Mouse (Mus musculus) testis, adult 2 months (tissue): ENCODE results near the gene Satb1. TPM values are rescaled to one million over a fixed set of nuclear protein-coding genes. Genes with fewer than 3 reads are reported as not detected.

Source experiments
- H3K27ac ChIP-seq: fragments of 200-500 bp; 2 replicates; pipeline ENCODE4 v1.5.1; 2012; ENCODE audit warnings: low read depth, low read length; ENCODE audit not compliant: control insufficient read depth, insufficient read depth
- H3K27me3 ChIP-seq: fragments of 200-500 bp; 2 replicates; pipeline ENCODE4 v1.6.1; 2012; ENCODE audit warnings: mild to moderate bottlenecking, low read length, moderate library complexity; ENCODE audit not compliant: control insufficient read depth, insufficient read depth
- H3K36me3 ChIP-seq: fragments of 200-500 bp; 2 replicates; pipeline ENCODE4 v1.6.1; 2012; ENCODE audit warnings: mild to moderate bottlenecking, low read length; ENCODE audit not compliant: control insufficient read depth, insufficient read depth
- H3K4me1 ChIP-seq: fragments of 200-500 bp; 2 replicates; pipeline ENCODE4 v1.6.1; 2012; ENCODE audit warnings: low read length; ENCODE audit not compliant: control insufficient read depth, insufficient read depth
- H3K4me3 ChIP-seq: fragments of 200-500 bp; 2 replicates; pipeline ENCODE4 v1.5.1; 2012; ENCODE audit warnings: low read depth, mild to moderate bottlenecking, low read length, moderate library complexity, mixed read lengths; ENCODE audit not compliant: control insufficient read depth
- CTCF ChIP-seq: fragments of 200-500 bp; IDR thresholded peaks from 2 replicates; pipeline ENCODE4 v1.5.1; 2012; ENCODE audit warnings: low read depth, mild to moderate bottlenecking, inconsistent platforms, low read length, moderate library complexity; ENCODE audit not compliant: control insufficient read depth, insufficient read depth, insufficient replicate concordance
- POLR2A ChIP-seq: fragments of 200-500 bp; IDR thresholded peaks from 2 replicates; pipeline ENCODE4 v1.6.1; 2012; ENCODE audit warnings: low read depth, mild to moderate bottlenecking, inconsistent platforms, low read length, moderate library complexity; ENCODE audit not compliant: control insufficient read depth
- polyA plus RNA-seq: library from polyadenylated mRNA; depleted of rRNA; stranded (reverse); fragments of >200 nt; gene quantifications from 2 replicates; pipeline ENCODE4 v1.2.3, GENCODE M21; 2012

The Satb1 gene
- polyA plus RNA-seq, 1 experiment: 1.0 TPM

DNA sequence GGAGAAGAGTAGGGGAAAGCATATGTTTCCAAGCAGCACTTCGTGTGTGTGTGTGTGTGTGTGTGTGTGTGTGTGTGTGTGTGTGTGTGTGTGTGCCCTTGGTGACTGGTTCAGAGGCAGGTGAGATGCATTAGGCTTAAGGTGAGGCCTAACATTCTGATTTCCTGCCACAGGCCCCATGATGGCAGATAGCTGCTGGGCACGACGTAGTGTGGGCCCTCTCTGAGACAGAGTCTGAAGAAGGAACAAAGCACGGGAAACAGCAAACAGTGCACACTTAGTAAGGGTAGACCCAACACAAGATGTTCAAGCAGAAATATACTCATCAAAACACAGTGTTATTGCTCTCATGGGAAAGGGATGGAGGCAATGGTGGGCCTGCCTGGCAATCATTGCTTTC lies 24.5 kb upstream of the Satb1 start:
- Histone ChIP-seq H3K4me3 (no peak overlapping the region), H3K27ac (no peak overlapping the region), H3K27me3 (no peaks in the 10 kb centered on the region), H3K36me3 (no peaks in the 10 kb centered on the region), H3K4me1 (no peaks in the 10 kb centered on the region)
- no peak for TF ChIP-seq CTCF
- TF ChIP-seq POLR2A: no peak

DNA sequence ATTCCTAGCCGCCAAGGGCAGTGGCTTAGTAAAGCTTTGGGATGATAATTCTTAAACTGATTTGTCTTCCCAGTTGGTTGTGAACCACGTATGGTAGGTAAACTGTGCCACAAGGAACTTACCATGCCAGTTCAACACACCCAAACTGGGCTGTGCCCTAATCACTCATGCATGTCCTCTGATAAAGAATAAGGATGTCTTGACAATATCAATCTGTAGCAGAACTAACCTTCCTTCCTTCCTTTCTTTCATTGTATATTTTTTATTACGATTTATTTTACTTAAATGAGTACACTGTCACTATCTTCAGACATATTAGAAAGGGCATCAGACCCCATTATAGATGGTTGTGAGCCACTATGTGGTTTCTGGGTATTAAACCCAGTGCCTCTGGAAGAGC lies 23.2 kb upstream of the Satb1 start:
- Histone ChIP-seq H3K27me3 (no peaks in the 10 kb centered on the region), H3K4me3 (no peak overlapping the region), H3K36me3 (no peaks in the 10 kb centered on the region), H3K4me1 (no peaks in the 10 kb centered on the region), H3K27ac (no peak overlapping the region)
- TF ChIP-seq CTCF: no peak

DNA sequence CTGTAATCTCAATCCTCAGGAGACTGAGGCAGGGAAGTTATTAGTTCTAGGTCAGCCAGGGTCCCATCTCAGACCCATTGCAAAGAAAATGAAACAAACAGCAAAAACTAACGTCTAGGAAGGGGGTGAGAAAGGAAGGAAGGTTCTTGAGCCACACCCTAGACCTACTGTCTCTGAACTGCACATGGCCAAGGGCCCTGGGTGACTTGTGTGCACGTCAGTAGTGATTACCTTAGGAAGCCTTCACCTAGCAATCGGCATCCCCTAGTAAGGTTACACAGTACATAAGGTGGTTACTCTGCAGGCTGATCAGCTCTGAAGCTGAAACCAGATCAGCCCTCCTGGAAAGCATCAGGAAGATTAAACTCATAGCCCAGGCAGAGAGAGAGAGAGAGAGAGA lies 22.2 kb upstream of the Satb1 start:
- H3K4me1 ChIP-seq: no peaks in the 10 kb centered on the region
- H3K4me3 ChIP-seq: no peak overlapping the region
- no peak overlapping the region for H3K27ac ChIP-seq
- H3K36me3 ChIP-seq: no peaks in the 10 kb centered on the region
- no peaks in the 10 kb centered on the region for H3K27me3 ChIP-seq
- no peak for TF ChIP-seq CTCF

DNA sequence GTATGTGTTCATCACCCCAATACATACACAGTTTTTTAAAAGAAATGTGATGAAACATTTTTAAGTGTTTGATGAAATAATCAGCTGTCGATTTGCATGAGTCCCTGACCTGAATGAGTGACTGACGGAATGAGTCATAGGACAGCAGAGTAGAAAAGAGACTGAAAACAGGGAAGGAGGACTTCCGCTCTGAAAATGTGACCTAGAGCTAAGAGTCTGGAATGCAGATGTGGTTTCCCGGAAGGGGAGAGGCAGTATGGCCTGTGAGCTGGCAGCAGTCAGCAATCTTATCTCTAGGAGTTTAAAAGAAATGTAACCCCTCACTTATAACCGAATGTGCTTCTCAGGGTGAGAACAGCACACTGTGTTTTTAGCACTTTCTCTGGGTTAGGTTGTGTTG lies 20.9 kb upstream of the Satb1 start:
- TF ChIP-seq POLR2A (no peak), CTCF (no peak)
- no peaks in the 10 kb centered on the region for H3K36me3 ChIP-seq
- H3K4me1 ChIP-seq: no peaks in the 10 kb centered on the region
- no peak overlapping the region for H3K27ac ChIP-seq
- H3K27me3 ChIP-seq: no peaks in the 10 kb centered on the region
- no peak overlapping the region for H3K4me3 ChIP-seq

DNA sequence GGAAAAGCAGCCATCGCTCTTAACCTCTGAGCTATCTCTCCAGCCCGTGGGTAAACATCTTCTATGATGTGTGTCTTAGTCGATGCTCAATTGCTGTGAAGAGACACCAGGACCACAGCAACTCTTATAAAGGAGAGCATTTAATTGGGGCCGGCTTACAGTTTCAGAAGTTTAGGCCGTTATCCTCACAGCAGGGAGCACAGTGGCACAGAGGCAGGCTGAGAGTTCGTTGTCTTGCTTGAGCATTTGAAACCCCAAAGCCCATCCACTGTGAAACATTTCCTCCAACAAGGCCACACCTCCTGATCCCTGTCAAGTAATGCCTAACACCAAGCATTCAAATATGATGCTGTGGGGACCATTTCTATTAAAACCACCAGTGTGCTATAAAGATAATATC lies 7.5 kb upstream of the Satb1 start:
- Histone ChIP-seq H3K4me3 (no peak overlapping the region), H3K27me3 (no peaks in the 10 kb centered on the region), H3K27ac (no peak overlapping the region), H3K36me3 (no peaks in the 10 kb centered on the region), H3K4me1 (no peaks in the 10 kb centered on the region)
- TF ChIP-seq POLR2A (no peak), CTCF (no peak)

DNA sequence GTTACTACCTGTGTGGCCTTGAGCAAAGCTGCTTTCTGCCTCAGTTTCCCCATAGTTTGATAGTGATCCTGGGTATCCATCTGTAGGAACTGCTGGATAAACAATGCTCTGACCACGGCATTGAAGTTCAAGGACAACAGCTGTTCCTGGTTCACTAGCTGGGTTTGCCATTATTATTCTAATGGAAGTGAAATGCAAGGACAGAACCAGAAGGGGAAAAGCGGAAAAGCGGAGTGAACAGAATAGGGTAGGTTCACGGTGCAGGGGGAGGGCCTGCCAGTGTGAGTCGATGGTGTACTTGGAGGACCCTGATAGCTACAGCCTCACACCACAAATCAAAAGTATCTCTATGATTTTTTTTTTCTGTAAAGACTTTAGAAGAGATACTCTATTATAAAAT lies 6.4 kb upstream of the Satb1 start:
- Histone ChIP-seq H3K36me3 (no peaks in the 10 kb centered on the region), H3K4me3 (no peak overlapping the region), H3K4me1 (no peaks in the 10 kb centered on the region), H3K27ac (no peak overlapping the region), H3K27me3 (no peaks in the 10 kb centered on the region)
- TF ChIP-seq POLR2A: no peak
- no peak for TF ChIP-seq CTCF

DNA sequence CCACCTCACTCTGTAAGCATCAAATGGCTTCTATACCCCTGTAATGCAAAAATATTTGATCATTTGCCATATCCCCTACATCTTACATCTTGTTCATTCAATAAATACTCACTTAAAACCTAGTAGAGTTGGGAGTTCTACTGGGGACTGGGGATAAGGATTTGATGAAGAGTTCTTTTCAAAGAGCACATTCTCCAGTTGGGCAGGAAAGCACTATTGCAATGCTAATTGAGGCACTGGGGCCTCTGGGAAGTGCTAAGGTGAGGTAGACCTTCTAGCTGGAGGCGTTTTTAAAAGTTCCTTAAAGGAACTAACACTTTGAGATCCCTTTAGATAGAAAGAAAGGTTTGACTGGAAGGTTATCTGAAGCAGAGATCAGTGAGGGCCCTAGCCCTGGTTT lies 3.8 kb upstream of the Satb1 start:
- Histone ChIP-seq H3K36me3 (no peaks in the 10 kb centered on the region), H3K4me3 (no peak overlapping the region), H3K4me1 (peaks cover 6% of the 10 kb centered on the region), H3K27me3 (no peaks in the 10 kb centered on the region), H3K27ac (no peak overlapping the region)
- TF ChIP-seq POLR2A (no peak), CTCF (no peak)

DNA sequence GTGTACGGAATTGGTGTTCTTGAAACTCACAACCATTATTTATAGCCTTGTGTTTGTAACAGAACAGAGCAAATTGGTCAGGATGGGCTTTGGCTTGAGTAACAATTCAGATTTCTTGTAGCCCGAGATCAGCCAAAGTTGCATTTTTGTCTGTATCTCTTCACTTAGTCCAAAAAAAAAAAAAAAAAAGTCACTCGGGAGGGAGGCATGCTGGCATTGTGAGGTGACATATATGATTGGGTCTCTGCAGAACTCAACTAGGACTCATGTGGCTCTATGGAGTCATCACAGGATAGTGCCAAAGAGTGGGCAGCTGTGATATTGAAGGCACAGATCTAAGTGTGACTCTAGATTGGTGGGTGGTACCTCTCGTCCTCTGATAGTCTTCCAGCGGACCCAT lies 3.2 kb upstream of the Satb1 start:
- no peak overlapping the region for H3K4me3 ChIP-seq
- peaks cover 13% of the 10 kb centered on the region for H3K4me1 ChIP-seq
- TF ChIP-seq POLR2A: no peak
- TF ChIP-seq CTCF: no peak
- peaks cover 5% of the 10 kb centered on the region for H3K27me3 ChIP-seq
- H3K27ac ChIP-seq: no peak overlapping the region
- H3K36me3 ChIP-seq: no peaks in the 10 kb centered on the region
